Comparison of ENCODE assay signal across 18 mouse cellular contexts in genomic region chr13:117595183-117595532, GRCm38 (mm10). TPM values are rescaled to one million over a fixed set of nuclear protein-coding genes. Genes with fewer than 3 reads are reported as not detected.
"Had no signal": no experiment of that assay in that cellular context is flagged by ENCODE, and none has a peak within 500 bp of the region (broad histone marks: within the 10 kb centered on the region; RNA-seq: fewer than 3 reads in every experiment).

No protein-coding gene starts in this region.

- H3K27me3 ChIP-seq: liver, embryonic 15.5 days; megakaryocyte, embryonic 14.5 days; midbrain, embryonic 15.5 days; stomach, embryonic 15.5 days had no signal

- H3K9me3 ChIP-seq: limb, embryonic 10.5 days; liver, embryonic 15.5 days; megakaryocyte, embryonic 14.5 days; midbrain, embryonic 15.5 days; stomach, embryonic 15.5 days had no signal

- H3K4me1 ChIP-seq: liver, embryonic 15.5 days; megakaryocyte, embryonic 14.5 days; midbrain, embryonic 15.5 days; stomach, embryonic 15.5 days had no signal

- H3K27ac ChIP-seq: layer of hippocampus, adult 2 months; limb, embryonic 10.5 days; liver, embryonic 15.5 days; macrophage; midbrain, embryonic 15.5 days; stomach, embryonic 15.5 days had no signal

- H3K4me3 ChIP-seq: layer of hippocampus, adult 2 months; limb, embryonic 10.5 days; liver, embryonic 15.5 days; megakaryocyte, embryonic 14.5 days; midbrain, embryonic 15.5 days; stomach, embryonic 15.5 days had no signal

- DNase-seq: kidney, adult 18-20 months; kidney, postnatal 10 days; kidney, postnatal 4 days; lung, adult 2 months; lung, postnatal 14 days; spleen, adult 18-20 months; thymus, adult 2 months; thymus, postnatal 25 days had no signal

- ATAC-seq: midbrain, embryonic 15.5 days had no signal

- H3K9ac ChIP-seq: liver, embryonic 15.5 days; midbrain, embryonic 15.5 days; stomach, embryonic 15.5 days had no signal

- H3K4me2 ChIP-seq: liver, embryonic 11.5 days; liver, embryonic 15.5 days; midbrain, embryonic 11.5 days; midbrain, embryonic 15.5 days; stomach, embryonic 15.5 days had no signal

- H3K36me3 ChIP-seq: limb, embryonic 10.5 days; liver, embryonic 15.5 days; midbrain, embryonic 15.5 days; stomach, embryonic 15.5 days had no signal

RNA-seq across cellular contexts. Expression of gene Hcn1, which starts 7.0 kb away (rescaled TPM):
- polyA plus RNA-seq: kidney, embryonic 14.5 days; macrophage had no signal
